Mouse (Mus musculus) spleen, postnatal 10 days (tissue): ENCODE data around the gene Mettl27.

Experiments used
- DNase-seq, 2 experiments: peaks; one replicate each; pipeline ENCODE4 v3.0.0; 2021 to 2022; ENCODE audit warnings: low spot score in 2 of 2

Mettl27 gene

GRCm38 (mm10) chr5:134985633-134986297 is 53.6 kb downstream of the Mettl27 start, which contains the start of gene Cldn3:
Gene Cldn3, plus strand, starts transcription at chr5:134986214.
- DNase-seq, result no peak

- DNase-seq, result no peak
These were observed 54.4 kb downstream of the Mettl27 start for GRCm38 (mm10) chr5:134986298-134987268.

- DNase-seq, result no peak
These were observed 57.0 kb downstream of the Mettl27 start for GRCm38 (mm10) chr5:134989166-134989565.

- DNase-seq, result no peak
These were observed 57.6 kb downstream of the Mettl27 start for GRCm38 (mm10) chr5:134989741-134990140.
